14 mouse cellular contexts compared by ENCODE assay signal in the genomic region with DNA sequence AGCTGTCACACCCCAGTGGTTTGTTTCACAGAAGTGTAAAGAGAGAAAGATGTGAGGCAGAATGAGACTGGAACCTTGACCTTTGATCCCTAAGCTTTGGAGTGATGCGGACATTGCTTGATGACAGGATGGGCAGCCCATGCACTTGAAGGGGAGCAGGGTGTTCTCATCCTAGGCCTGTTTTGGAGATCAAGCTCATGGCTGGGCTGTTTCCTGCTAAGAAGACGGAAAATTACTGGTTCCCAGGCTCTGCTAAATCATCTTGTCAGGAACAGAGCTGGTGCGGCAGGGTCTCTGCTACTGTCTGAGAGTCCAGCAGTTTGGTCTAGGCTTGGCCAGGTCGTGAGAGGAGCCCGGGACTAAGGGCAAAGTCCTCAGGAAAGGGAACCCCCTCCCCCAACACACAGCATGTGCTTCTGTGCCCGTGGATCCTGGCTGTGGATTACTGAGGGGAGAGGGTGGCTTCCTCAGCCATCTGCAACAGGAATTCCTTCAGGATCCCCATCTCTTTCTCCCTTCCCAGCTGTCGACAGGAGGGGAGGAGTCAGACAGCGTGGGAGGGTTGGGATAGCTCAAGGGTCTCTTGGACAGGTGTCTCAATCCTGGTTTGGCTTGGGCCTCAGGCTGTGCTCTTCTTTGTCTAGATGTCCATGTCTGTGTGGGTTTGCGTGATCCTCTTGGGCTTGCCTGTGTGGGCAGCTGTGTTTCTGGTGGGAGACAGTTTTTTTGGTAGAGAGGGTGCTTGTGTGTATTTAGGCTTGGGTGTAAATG. TPM values are rescaled to one million over a fixed set of nuclear protein-coding genes. Genes with fewer than 3 reads are reported as not detected.
DNase-seq lines count a peak whose midpoint lies in the region; ATAC-seq and TF ChIP-seq lines count a peak whose summit lies in the region.
"Had no signal": no experiment of that assay in that cellular context is flagged by ENCODE, and none has a peak within 500 bp of the region (broad histone marks: within the 10 kb centered on the region; RNA-seq: fewer than 3 reads in every experiment).

No protein-coding gene starts in this region.

- 0 out of 2 replicates have a peak overlapping the region, but pooled peaks have one; percentile 19 for H3K9ac ChIP-seq in hindbrain, embryonic 13.5 days
- no peak overlapping the region for H3K9ac ChIP-seq in hindbrain, postnatal 0 days (replicated peaks; ENCODE audit: low read length)
- H3K9ac ChIP-seq: limb, embryonic 15.5 days had no signal

- H3K4me1 ChIP-seq in hindbrain, embryonic 13.5 days (replicated peaks): peaks cover 21% of the 10 kb centered on the region
- no peaks in the 10 kb centered on the region for H3K4me1 ChIP-seq in hindbrain, postnatal 0 days (ENCODE audit: insufficient read depth, low read length)

- no peak for ATAC-seq in hindbrain, embryonic 13.5 days (ENCODE audit: low FRiP score)
- no peak for ATAC-seq in hindbrain, postnatal 0 days
- ATAC-seq: CD4-positive, CD25-positive, alpha-beta regulatory T cell, adult 4 months had no signal

- no peaks in the 10 kb centered on the region for H3K27me3 ChIP-seq in hindbrain, embryonic 13.5 days
- H3K27me3 ChIP-seq in hindbrain, postnatal 0 days (ENCODE audit: insufficient read depth, low read length): no peaks in the 10 kb centered on the region
- H3K27me3 ChIP-seq: limb, embryonic 15.5 days had no signal

- no peaks in the 10 kb centered on the region for H3K9me3 ChIP-seq in hindbrain, embryonic 13.5 days
- no peaks in the 10 kb centered on the region for H3K9me3 ChIP-seq in hindbrain, postnatal 0 days (ENCODE audit: low read length)
- H3K9me3 ChIP-seq: limb, embryonic 15.5 days had no signal

- 61% methylated on average over 9 of the region's 9 CpGs for WGBS in hindbrain, embryonic 13.5 days
- WGBS in hindbrain, postnatal 0 days: 58% methylated on average over 9 of the region's 9 CpGs

- H3K4me2 ChIP-seq in hindbrain, embryonic 13.5 days: no peak overlapping the region
- H3K4me2 ChIP-seq in hindbrain, postnatal 0 days (ENCODE audit: low read depth, low read length): no peak overlapping the region
- H3K4me2 ChIP-seq: limb, embryonic 15.5 days had no signal

- 0 out of 2 replicates have a peak overlapping the region, but pooled peaks have one; percentile 12 for H3K27ac ChIP-seq in hindbrain, embryonic 13.5 days
- no peak overlapping the region for H3K27ac ChIP-seq in hindbrain, postnatal 0 days
- H3K27ac ChIP-seq: heart, adult 2 months; limb, embryonic 15.5 days had no signal

- DNase-seq in hindbrain, postnatal 0 days (ENCODE audit: low spot score): no peak
- DNase-seq in brain, adult 2 months (ENCODE audit: low read depth, low spot score): peak; percentile 28
- peak; percentile 29 for DNase-seq in kidney, adult 11 months
- peak; percentile 48 to 64 for DNase-seq in kidney, postnatal 36 days
- DNase-seq in thymus, postnatal 14 days: no peak
- no peak for DNase-seq in cerebellum, postnatal 14 days
- DNase-seq: cerebellum, postnatal 10 days; heart, adult 2 months; layer of hippocampus, postnatal 36 days; thymus, postnatal 25 days had no signal

- TF ChIP-seq CTCF in hindbrain, postnatal 0 days (IDR thresholded peaks at IDR 0.05; ENCODE audit: low read depth): no peak

- no peak overlapping the region for H3K4me3 ChIP-seq in hindbrain, embryonic 13.5 days
- H3K4me3 ChIP-seq in hindbrain, postnatal 0 days (ENCODE audit: low read length): no peak overlapping the region
- H3K4me3 ChIP-seq: heart, adult 2 months; limb, embryonic 15.5 days had no signal

- H3K36me3 ChIP-seq in hindbrain, embryonic 13.5 days: no peaks in the 10 kb centered on the region
- H3K36me3 ChIP-seq in hindbrain, postnatal 0 days (ENCODE audit: insufficient read depth, low read length): no peaks in the 10 kb centered on the region
- H3K36me3 ChIP-seq: limb, embryonic 15.5 days had no signal

RNA-seq across cellular contexts. Expression of a gene that starts 20.8 kb away (rescaled TPM):
- polyA plus RNA-seq in hindbrain, embryonic 13.5 days (2015; fragmentation: Nextera tagmentation; extraction: Ambion mirVana): 0.57 and 0.60 TPM in 2 replicates
- 0.16 and 0.29 TPM in 2 replicates for total RNA-seq in hindbrain, postnatal 0 days (2014; rRNA removed)
- 0.29 and 0.37 TPM in 2 replicates for polyA plus RNA-seq in hindbrain, postnatal 0 days (2015; fragmentation: Nextera tagmentation; extraction: Ambion mirVana)
- total RNA-seq: layer of hippocampus, postnatal 36 days; megakaryocyte progenitor cell, adult 5-6 weeks had no signal
- polyA plus RNA-seq: CD4-positive, CD25-positive, alpha-beta regulatory T cell, adult 4 months had no signal

RNA-seq across cellular contexts. Expression of a gene that starts 49.1 kb away (rescaled TPM):
- 5.9 and 6.1 TPM in 2 replicates for polyA plus RNA-seq in hindbrain, embryonic 13.5 days (2015; fragmentation: Nextera tagmentation; extraction: Ambion mirVana)
- total RNA-seq in hindbrain, postnatal 0 days (2014; rRNA removed): 2.6 and 6.7 TPM in 2 replicates
- polyA plus RNA-seq in hindbrain, postnatal 0 days (2015; fragmentation: Nextera tagmentation; extraction: Ambion mirVana): 5.9 and 6.3 TPM in 2 replicates

RNA-seq across cellular contexts. Expression of a gene that starts 49.8 kb away (rescaled TPM):
- polyA plus RNA-seq in hindbrain, embryonic 13.5 days (2015; fragmentation: Nextera tagmentation; extraction: Ambion mirVana): 40.9 and 46.8 TPM in 2 replicates
- 22.7 and 23.3 TPM in 2 replicates for total RNA-seq in hindbrain, postnatal 0 days (2014; rRNA removed)
- 37.1 and 41.2 TPM in 2 replicates for polyA plus RNA-seq in hindbrain, postnatal 0 days (2015; fragmentation: Nextera tagmentation; extraction: Ambion mirVana)

Comparison
In these comparisons a context has a peak if more than half of its experiments do, and no peak if none do; other contexts are left out.
1. DNase-seq: peak in brain, adult 2 months (single experiment), kidney, adult 11 months (single experiment) and kidney, postnatal 36 days (2 of 2); none in hindbrain, postnatal 0 days (single experiment), thymus, postnatal 14 days (single experiment) and cerebellum, postnatal 14 days (0 of 2).